Comparison of ENCODE assay signal across 8 mouse cellular contexts in the genomic region with DNA sequence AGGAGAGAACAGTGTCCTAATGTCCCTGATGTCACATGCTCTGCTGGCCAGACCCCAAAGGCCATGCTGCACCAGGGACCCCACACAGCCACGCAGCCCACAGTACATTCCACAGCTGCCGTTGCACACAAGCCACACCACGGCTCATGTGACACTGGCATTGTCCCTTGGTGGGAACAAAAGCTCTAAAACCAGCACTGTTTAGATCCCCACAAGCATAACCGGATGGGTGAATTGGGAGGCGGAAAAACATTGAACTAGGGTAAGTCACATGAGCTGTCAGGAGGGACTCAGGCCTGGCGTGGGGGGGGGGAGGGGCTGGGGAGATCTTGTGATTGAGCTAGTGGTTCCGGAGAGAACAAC. TPM values are rescaled to one million over a fixed set of nuclear protein-coding genes. Genes with fewer than 3 reads are reported as not detected.
DNase-seq lines count a peak whose midpoint lies in the region; ATAC-seq lines count a peak whose summit lies in the region.

No protein-coding gene starts in this region.

- H3K4me1 ChIP-seq in liver, embryonic 13.5 days (replicated peaks), result peaks cover 13% of the 10 kb centered on the region
- H3K4me1 ChIP-seq in liver, embryonic 12.5 days, result peaks cover 22% of the 10 kb centered on the region
- peaks cover 25% of the 10 kb centered on the region for H3K4me1 ChIP-seq in embryonic facial prominence, embryonic 14.5 days (ENCODE audit: control insufficient read depth, insufficient read depth, low read length)
- peaks cover 3% of the 10 kb centered on the region; the same call in 1 of the 2 replicates for H3K4me1 ChIP-seq in hindbrain, embryonic 16.5 days (ENCODE audit: control insufficient read depth, insufficient read depth, low read depth, low read length)

- H3K27me3 ChIP-seq in liver, embryonic 13.5 days, result no peaks in the 10 kb centered on the region
- no peaks in the 10 kb centered on the region for H3K27me3 ChIP-seq in liver, embryonic 12.5 days (replicated peaks)
- H3K27me3 ChIP-seq in embryonic facial prominence, embryonic 14.5 days (replicated peaks; ENCODE audit: control insufficient read depth, insufficient read depth, low read length), result no peaks in the 10 kb centered on the region
- H3K27me3 ChIP-seq in hindbrain, embryonic 16.5 days (replicated peaks; ENCODE audit: control insufficient read depth, insufficient read depth, low read length), result no peaks in the 10 kb centered on the region

- H3K36me3 ChIP-seq in liver, embryonic 13.5 days, result no peaks in the 10 kb centered on the region
- H3K36me3 ChIP-seq in liver, embryonic 12.5 days, result 0 out of 2 replicates have a peak, but pooled peaks cover 3% of the 10 kb centered on the region
- peaks cover 12% of the 10 kb centered on the region; the same call in 1 of the 2 replicates for H3K36me3 ChIP-seq in embryonic facial prominence, embryonic 14.5 days (ENCODE audit: control insufficient read depth, insufficient read depth, low read length)
- H3K36me3 ChIP-seq in hindbrain, embryonic 16.5 days (ENCODE audit: control insufficient read depth, insufficient read depth, low read length), result 0 out of 2 replicates have a peak, but pooled peaks cover 2% of the 10 kb centered on the region

- no peaks in the 10 kb centered on the region for H3K9me3 ChIP-seq in liver, embryonic 13.5 days (replicated peaks)
- no peaks in the 10 kb centered on the region for H3K9me3 ChIP-seq in liver, embryonic 12.5 days (replicated peaks)
- no peaks in the 10 kb centered on the region for H3K9me3 ChIP-seq in embryonic facial prominence, embryonic 14.5 days (ENCODE audit: control insufficient read depth, low read length)
- no peaks in the 10 kb centered on the region for H3K9me3 ChIP-seq in hindbrain, embryonic 16.5 days (ENCODE audit: control insufficient read depth, low read length)

- ATAC-seq in liver, embryonic 13.5 days (ENCODE audit: low read depth), result no peak
- ATAC-seq in liver, embryonic 12.5 days, result no peak
- peak; percentile 35; the same call in 1 of the 2 replicates for ATAC-seq in embryonic facial prominence, embryonic 14.5 days (ENCODE audit: low read depth)
- 0 out of 2 replicates have a peak, but pooled peaks have one; percentile 21 for ATAC-seq in hindbrain, embryonic 16.5 days
- ATAC-seq in megakaryocyte, adult 5-6 weeks (ENCODE audit: poor library complexity, severe bottlenecking), result peak; percentile 21; the same call in 1 of the 2 replicates

- no peak for DNase-seq in liver, embryonic 13.5 days
- DNase-seq in embryonic facial prominence, embryonic 14.5 days (ENCODE audit: low spot score), result peak; percentile 68
- no peak for DNase-seq in urinary bladder, postnatal 36 days (ENCODE audit: low spot score in 2 of 2)
- DNase-seq in right cerebral cortex, adult 2 months (ENCODE audit: low spot score in 2 of 2), result no peak
- DNase-seq in embryo, embryonic 11 days, result no peak

- WGBS in liver, embryonic 13.5 days (ENCODE audit: insufficient replicate concordance), result 45% methylated on average over 7 of the region's 7 CpGs
- WGBS in liver, embryonic 12.5 days (ENCODE audit: insufficient replicate concordance), result 50% methylated on average over 7 of the region's 7 CpGs
- 38% methylated on average over 7 of the region's 7 CpGs for WGBS in embryonic facial prominence, embryonic 14.5 days
- 20% methylated on average over 7 of the region's 7 CpGs for WGBS in hindbrain, embryonic 16.5 days

- H3K4me2 ChIP-seq in liver, embryonic 13.5 days, result no peak overlapping the region
- H3K4me2 ChIP-seq in liver, embryonic 12.5 days, result no peak overlapping the region
- no peak overlapping the region for H3K4me2 ChIP-seq in embryonic facial prominence, embryonic 14.5 days (ENCODE audit: low read depth, low read length)
- H3K4me2 ChIP-seq in hindbrain, embryonic 16.5 days (ENCODE audit: low read length), result no peak overlapping the region

- H3K4me3 ChIP-seq in liver, embryonic 13.5 days (replicated peaks), result no peak overlapping the region
- H3K4me3 ChIP-seq in liver, embryonic 12.5 days, result no peak overlapping the region
- no peak overlapping the region for H3K4me3 ChIP-seq in embryonic facial prominence, embryonic 14.5 days (ENCODE audit: low read depth, low read length)
- H3K4me3 ChIP-seq in hindbrain, embryonic 16.5 days (ENCODE audit: low read length), result no peak overlapping the region

- no peak overlapping the region for H3K9ac ChIP-seq in liver, embryonic 13.5 days
- H3K9ac ChIP-seq in liver, embryonic 12.5 days, result no peak overlapping the region
- no peak overlapping the region for H3K9ac ChIP-seq in embryonic facial prominence, embryonic 14.5 days (ENCODE audit: low read depth, low read length)
- no peak overlapping the region for H3K9ac ChIP-seq in hindbrain, embryonic 16.5 days (ENCODE audit: low read depth, low read length)

- H3K27ac ChIP-seq in liver, embryonic 13.5 days, result 0 out of 2 replicates have a peak overlapping the region, but pooled peaks have one; percentile 34
- no peak overlapping the region for H3K27ac ChIP-seq in liver, embryonic 12.5 days
- peak overlapping the region; percentile 52 for H3K27ac ChIP-seq in embryonic facial prominence, embryonic 14.5 days (replicated peaks; ENCODE audit: low read depth, low read length)
- no peak overlapping the region for H3K27ac ChIP-seq in hindbrain, embryonic 16.5 days (ENCODE audit: low read depth, low read length)

RNA-seq across cellular contexts. Expression of a gene that starts 17.5 kb away (rescaled TPM):
- polyA plus RNA-seq in liver, embryonic 13.5 days (2015; fragmentation: Nextera tagmentation; extraction: Ambion mirVana), result 3.2 and 3.7 TPM in 2 replicates
- 5.7 and 5.9 TPM in 2 replicates for polyA plus RNA-seq in liver, embryonic 12.5 days (2016; fragmentation: Nextera tagmentation; extraction: Ambion mirVana)
- polyA plus RNA-seq in embryonic facial prominence, embryonic 14.5 days (2014; fragmentation: Nextera tagmentation; extraction: Ambion mirVana), result 16.0 and 16.1 TPM in 2 replicates
- polyA plus RNA-seq in hindbrain, embryonic 16.5 days (2015; fragmentation: Nextera tagmentation; extraction: Ambion mirVana), result 25.3 and 27.6 TPM in 2 replicates
- 22.7 and 24.4 TPM in 2 replicates for total RNA-seq in megakaryocyte, adult 5-6 weeks (2015)
- 35.4 and 41.2 TPM in 2 replicates for total RNA-seq in megakaryocyte, adult 5-6 weeks (2017)

RNA-seq across cellular contexts. Expression of a gene that starts 45.8 kb away (rescaled TPM):
- polyA plus RNA-seq in liver, embryonic 13.5 days (2015; fragmentation: Nextera tagmentation; extraction: Ambion mirVana), result 7.3 and 7.4 TPM in 2 replicates
- polyA plus RNA-seq in liver, embryonic 12.5 days (2016; fragmentation: Nextera tagmentation; extraction: Ambion mirVana), result 8.8 and 9.2 TPM in 2 replicates
- 8.1 and 11.1 TPM in 2 replicates for polyA plus RNA-seq in embryonic facial prominence, embryonic 14.5 days (2014; fragmentation: Nextera tagmentation; extraction: Ambion mirVana)
- 12.6 and 13.2 TPM in 2 replicates for polyA plus RNA-seq in hindbrain, embryonic 16.5 days (2015; fragmentation: Nextera tagmentation; extraction: Ambion mirVana)
- 12.9 and 13.3 TPM in 2 replicates for total RNA-seq in megakaryocyte, adult 5-6 weeks (2015)
- 19.0 and 24.1 TPM in 2 replicates for total RNA-seq in megakaryocyte, adult 5-6 weeks (2017)

Comparison
In these comparisons a context has a peak if more than half of its experiments do, and no peak if none do; other contexts are left out.
1. H3K27ac ChIP-seq: peak in liver, embryonic 13.5 days (single experiment) and embryonic facial prominence, embryonic 14.5 days (single experiment); none in liver, embryonic 12.5 days (single experiment) and hindbrain, embryonic 16.5 days (single experiment).
2. ATAC-seq: peak in embryonic facial prominence, embryonic 14.5 days (single experiment), hindbrain, embryonic 16.5 days (single experiment) and megakaryocyte, adult 5-6 weeks (single experiment); none in liver, embryonic 13.5 days (single experiment) and liver, embryonic 12.5 days (single experiment).